Mouse (Mus musculus) forebrain, embryonic 16.5 days (tissue): ENCODE results near the gene Sox30. TPM values are rescaled to one million over a fixed set of nuclear protein-coding genes. Genes with fewer than 3 reads are reported as not detected.

Source experiments
- ATAC-seq: fragments of 200-750 bp; cut with Nextera tagmentation; 2 replicates; pipeline ENCODE4 v1.8.0; 2017; ENCODE audit warnings: mild to moderate bottlenecking, moderate library complexity
- H3K27ac ChIP-seq: fragments of 300-500 bp; sonication (generic); 2 replicates; pipeline ENCODE4 v1.5.1; 2014; ENCODE audit warnings: low read length, control low read depth
- H3K27me3 ChIP-seq: fragments of 300-500 bp; sonication (generic); replicated peaks from 2 replicates; pipeline ENCODE4 v1.6.1; 2014; ENCODE audit warnings: low read length; ENCODE audit not compliant: control insufficient read depth, insufficient read depth
- H3K36me3 ChIP-seq: fragments of 300-500 bp; sonication (generic); 2 replicates; pipeline ENCODE4 v1.6.1; 2014; ENCODE audit not compliant: control insufficient read depth, insufficient read depth
- H3K4me1 ChIP-seq: fragments of 300-500 bp; sonication (generic); replicated peaks from 2 replicates; pipeline ENCODE4 v1.6.1; 2014; ENCODE audit warnings: low read length; ENCODE audit not compliant: control insufficient read depth, insufficient read depth
- H3K4me2 ChIP-seq: fragments of 300-500 bp; sonication (generic); 2 replicates; pipeline ENCODE4 v1.6.1; 2014; ENCODE audit warnings: mild to moderate bottlenecking, low read length, control low read depth
- H3K4me3 ChIP-seq: fragments of 300-500 bp; sonication (generic); replicated peaks from 2 replicates; pipeline ENCODE4 v1.5.1; 2014; ENCODE audit warnings: mild to moderate bottlenecking, low read length, control low read depth
- H3K9ac ChIP-seq: fragments of 300-500 bp; sonication (generic); replicated peaks from 2 replicates; pipeline ENCODE4 v1.6.1; 2014; ENCODE audit warnings: low read depth, low read length, control low read depth
- H3K9me3 ChIP-seq: fragments of 300-500 bp; sonication (generic); 2 replicates; pipeline ENCODE4 v1.6.1; 2016; ENCODE audit warnings: low read length; ENCODE audit not compliant: control insufficient read depth
- WGBS: fragments of 180-500 bp; shearing (Covaris S2); extraction: QIAGEN DNeasy Blood & Tissue Kit; methylation state at CpG from one replicate; pipeline ENCODE4 v1.1.7; 2014; 5-methylcytosine and 5-hydroxymethylcytosine counted together
- polyA plus RNA-seq: library from polyadenylated mRNA; unstranded; fragments of >200 nt; fragmentation: Nextera tagmentation; extraction: Ambion mirVana; gene quantifications from 2 replicates; pipeline ENCODE4 v1.2.1, GENCODE M21; 2015

The Sox30 gene
- polyA plus RNA-seq, 1 experiment from 2014 or later, result not detected

DNA sequence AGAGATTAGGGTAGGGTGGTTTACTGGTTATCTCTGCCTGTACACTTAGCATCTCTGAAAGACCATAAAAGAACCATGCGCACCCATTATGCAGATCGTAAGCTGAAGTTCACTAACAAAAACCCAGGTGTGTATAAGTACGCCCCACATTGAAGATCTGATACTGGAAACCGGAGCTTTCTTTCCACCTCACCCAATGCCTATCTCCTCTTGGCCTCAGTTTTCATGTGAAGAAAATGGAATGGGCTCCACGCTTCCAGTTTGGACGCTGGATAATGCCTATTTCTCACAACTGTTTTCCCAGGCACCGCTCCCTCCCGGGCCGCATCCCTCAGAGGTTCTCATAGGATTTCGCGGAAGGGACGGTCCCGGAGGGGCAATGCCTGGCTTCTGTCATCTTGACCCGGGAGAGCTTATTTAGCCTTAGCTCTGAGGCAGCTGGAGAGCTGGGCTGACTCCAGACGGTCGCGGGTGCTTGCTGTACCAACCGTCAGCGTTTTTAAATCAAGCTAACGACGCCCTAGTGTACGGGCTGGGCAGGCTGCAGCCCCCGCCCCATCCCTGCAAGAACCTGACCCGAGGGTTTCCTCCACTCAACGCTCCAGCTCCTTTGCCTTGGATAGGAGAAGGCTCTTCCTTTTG lies 76.8 kb downstream of the Sox30 start:
- ATAC-seq, result peak; percentile 21
- Histone ChIP-seq H3K36me3 (no peaks in the 10 kb centered on the region; the same call in 1 of the 2 replicates), H3K4me3 (peak overlapping the region; percentile 73), H3K9ac (peak overlapping the region; percentile 98), H3K27me3 (no peaks in the 10 kb centered on the region), H3K9me3 (no peaks in the 10 kb centered on the region), H3K4me1 (peaks cover 18% of the 10 kb centered on the region), H3K27ac (peak overlapping the region; percentile 81), H3K4me2 (peak overlapping the region; percentile 64)
- WGBS, result 5% methylated on average over 25 of the region's 25 CpGs

DNA sequence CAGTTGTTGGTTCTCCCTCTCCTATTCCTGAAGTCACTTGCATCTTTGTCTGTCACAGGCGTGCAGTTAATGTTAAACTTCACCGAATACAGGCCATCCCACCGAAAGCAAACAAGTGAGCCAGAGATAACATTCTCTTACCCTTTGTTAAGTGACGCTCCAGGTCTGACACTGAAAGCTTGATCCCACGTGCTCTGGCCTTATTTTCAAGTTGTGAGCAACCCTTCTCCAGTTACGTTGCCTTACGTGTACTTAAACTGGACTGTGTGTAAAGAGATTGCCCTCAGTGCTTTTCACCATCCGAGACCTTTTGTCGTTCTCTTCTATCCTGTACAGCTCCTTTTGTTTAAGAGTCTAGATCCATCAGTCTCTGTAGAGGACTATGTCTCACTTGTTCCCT lies 77.9 kb downstream of the Sox30 start:
- ATAC-seq, result no peak
- Histone ChIP-seq H3K9ac (no peak overlapping the region), H3K9me3 (no peaks in the 10 kb centered on the region), H3K36me3 (no peaks in the 10 kb centered on the region; the same call in 1 of the 2 replicates), H3K27me3 (no peaks in the 10 kb centered on the region), H3K4me3 (no peak overlapping the region), H3K4me1 (peaks cover 18% of the 10 kb centered on the region), H3K4me2 (peak overlapping the region; percentile 64), H3K27ac (no peak overlapping the region)
- 66% methylated on average over 9 of the region's 9 CpGs for WGBS

DNA sequence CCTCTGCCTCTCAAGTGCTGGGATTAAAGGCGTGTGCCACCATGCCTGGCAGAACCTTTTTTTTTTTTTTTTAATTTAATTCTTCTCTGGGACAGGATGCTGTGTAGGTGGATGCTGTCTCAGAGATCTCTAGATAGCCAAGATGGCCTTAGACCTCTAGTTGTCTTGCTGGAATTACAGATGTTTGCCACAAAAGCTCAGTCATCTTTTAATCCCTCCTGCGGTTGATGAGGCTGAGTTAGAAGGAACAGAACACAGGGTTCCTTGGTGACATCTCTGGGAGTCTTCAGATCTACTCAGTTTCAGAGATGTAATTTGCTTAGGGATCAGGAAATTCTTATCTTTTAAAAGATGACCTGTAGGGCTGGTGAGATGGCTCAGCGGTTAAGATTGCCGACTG lies 78.8 kb downstream of the Sox30 start:
- Histone ChIP-seq H3K27ac (no peak overlapping the region), H3K9me3 (no peaks in the 10 kb centered on the region), H3K9ac (no peak overlapping the region), H3K27me3 (no peaks in the 10 kb centered on the region), H3K4me1 (peaks cover 18% of the 10 kb centered on the region), H3K4me2 (no peak overlapping the region), H3K4me3 (no peak overlapping the region), H3K36me3 (no peaks in the 10 kb centered on the region; the same call in 1 of the 2 replicates)
- 95% methylated on average over 4 of the region's 4 CpGs for WGBS
- ATAC-seq, result no peak

DNA sequence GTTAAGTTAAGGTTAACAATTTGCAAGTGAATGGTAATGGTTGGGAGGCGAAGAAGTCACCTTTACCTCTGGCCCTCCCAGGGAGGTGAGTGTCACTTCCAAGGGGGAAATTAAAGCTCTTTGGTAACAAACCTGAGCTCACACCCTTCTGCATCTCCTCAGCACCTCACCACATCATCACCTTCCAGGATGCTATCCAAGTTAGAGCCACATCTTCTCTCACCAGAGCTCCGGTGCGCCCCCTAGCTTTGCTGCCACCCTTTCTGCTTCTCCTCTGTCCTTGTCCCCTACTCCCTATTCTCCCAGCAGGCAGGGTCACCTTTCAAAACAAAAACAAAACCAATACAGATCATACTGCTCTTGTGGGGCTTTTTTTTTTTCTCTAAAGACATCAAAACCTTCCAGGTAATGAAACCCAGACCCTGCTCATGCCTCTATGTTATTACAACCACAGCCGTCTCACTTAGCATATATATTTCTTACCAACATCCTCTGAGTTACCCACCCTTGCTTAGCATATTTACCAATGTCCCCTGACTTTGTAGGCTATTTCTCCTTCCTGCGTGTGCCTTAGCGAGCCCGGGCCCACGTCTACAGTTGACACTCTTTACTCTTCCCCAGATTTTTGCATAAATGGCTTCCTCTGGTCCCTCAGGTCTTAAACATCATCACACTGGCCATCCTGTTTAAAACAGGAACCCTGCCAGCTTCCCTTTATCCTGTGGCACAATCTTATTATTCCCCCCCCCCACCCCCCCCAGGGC lies 80.0 kb downstream of the Sox30 start:
- WGBS, result 84% methylated on average over 8 of the region's 8 CpGs
- no peaks in the 10 kb centered on the region for H3K27me3 ChIP-seq
- H3K36me3 ChIP-seq, result no peaks in the 10 kb centered on the region; the same call in 1 of the 2 replicates
- H3K9ac ChIP-seq, result no peak overlapping the region
- H3K4me3 ChIP-seq, result no peak overlapping the region
- H3K4me1 ChIP-seq, result peaks cover 22% of the 10 kb centered on the region
- H3K27ac ChIP-seq, result no peak overlapping the region
- no peak overlapping the region for H3K4me2 ChIP-seq
- H3K9me3 ChIP-seq, result no peaks in the 10 kb centered on the region
- ATAC-seq, result no peak

DNA sequence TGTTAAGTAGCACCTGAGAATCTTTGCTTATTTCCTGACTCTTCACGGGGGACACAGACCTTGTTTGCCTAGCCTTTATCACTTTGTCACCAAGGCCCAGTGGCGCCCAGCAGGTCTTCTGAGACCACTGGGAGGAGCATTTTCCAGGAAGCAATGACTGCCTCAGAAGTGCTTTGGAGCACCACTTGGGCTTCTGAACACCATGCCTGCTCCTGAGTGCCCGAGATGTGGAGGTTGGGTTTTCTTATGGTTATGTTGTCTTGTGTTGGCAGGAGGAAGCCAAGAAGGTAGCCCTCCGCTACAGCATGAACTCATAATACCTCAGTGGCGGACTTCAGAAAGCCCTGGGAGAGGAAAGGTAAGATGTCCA lies 80.5 kb downstream of the Sox30 start:
- H3K4me3 ChIP-seq, result no peak overlapping the region
- 82% methylated on average over 5 of the region's 5 CpGs for WGBS
- H3K4me2 ChIP-seq, result no peak overlapping the region
- no peak for ATAC-seq
- peaks cover 24% of the 10 kb centered on the region for H3K4me1 ChIP-seq
- H3K27me3 ChIP-seq, result no peaks in the 10 kb centered on the region
- H3K27ac ChIP-seq, result no peak overlapping the region
- no peak overlapping the region for H3K9ac ChIP-seq
- no peaks in the 10 kb centered on the region for H3K9me3 ChIP-seq
- H3K36me3 ChIP-seq, result no peaks in the 10 kb centered on the region; the same call in 1 of the 2 replicates

DNA sequence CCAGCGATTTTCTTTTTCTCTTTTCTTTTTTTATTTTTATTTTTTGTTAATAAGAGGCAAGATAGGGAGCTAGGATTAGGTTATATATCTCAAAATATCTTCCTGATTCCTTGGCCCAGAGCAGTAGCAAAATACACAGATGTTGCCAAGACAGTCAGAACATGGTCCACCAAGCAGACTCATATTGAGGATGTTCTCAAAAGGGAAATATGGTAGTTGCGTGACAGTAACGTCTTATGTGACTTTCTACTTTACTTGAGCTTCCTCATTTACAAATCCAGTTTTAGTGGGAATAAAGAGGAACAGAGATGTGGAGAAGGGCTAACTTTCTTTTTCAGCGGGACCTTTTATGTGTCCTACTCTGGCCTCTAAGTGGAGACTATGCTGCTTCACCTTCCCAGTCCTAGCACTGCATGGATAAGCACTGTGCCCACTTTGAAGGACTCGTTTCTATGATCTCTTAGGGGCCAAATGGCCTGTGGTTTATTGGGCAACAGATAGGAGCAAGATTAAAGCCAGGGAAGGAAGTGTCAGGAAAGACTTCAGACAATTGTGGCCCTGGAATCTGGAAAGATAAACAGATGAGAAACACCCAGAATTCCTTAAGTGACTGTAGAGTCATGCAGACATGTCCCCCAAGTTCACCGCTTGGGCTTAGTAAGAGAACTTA lies 81.8 kb downstream of the Sox30 start:
- H3K27me3 ChIP-seq, result no peaks in the 10 kb centered on the region
- no peak overlapping the region for H3K9ac ChIP-seq
- no peak overlapping the region for H3K4me3 ChIP-seq
- no peak overlapping the region for H3K4me2 ChIP-seq
- H3K9me3 ChIP-seq, result no peaks in the 10 kb centered on the region
- ATAC-seq, result no peak
- no peak overlapping the region for H3K27ac ChIP-seq
- 79% methylated on average over 6 of the region's 6 CpGs for WGBS
- no peaks in the 10 kb centered on the region; the same call in 1 of the 2 replicates for H3K36me3 ChIP-seq
- H3K4me1 ChIP-seq, result peaks cover 24% of the 10 kb centered on the region

DNA sequence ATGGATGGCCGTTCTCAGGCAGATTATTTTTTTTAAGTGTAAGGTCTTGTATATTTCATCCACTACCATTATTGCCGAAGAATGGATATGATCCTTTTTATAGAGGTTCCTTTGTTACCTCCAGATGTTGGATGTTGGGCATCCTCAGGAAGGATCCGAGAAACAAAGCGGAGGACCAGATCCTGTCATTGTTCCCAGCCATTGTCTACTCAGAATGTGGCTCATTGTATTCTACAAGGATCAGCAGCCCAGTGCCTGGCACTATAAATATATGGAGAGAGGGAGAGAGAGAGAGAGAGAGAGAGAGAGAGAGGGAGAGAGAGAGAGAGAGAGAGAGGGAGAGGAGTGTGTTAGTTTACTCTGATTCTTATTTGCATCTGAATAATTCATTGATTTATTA lies 82.5 kb downstream of the Sox30 start:
- 61% methylated on average over 4 of the region's 4 CpGs for WGBS
- H3K36me3 ChIP-seq, result no peaks in the 10 kb centered on the region; the same call in 1 of the 2 replicates
- H3K4me3 ChIP-seq, result no peak overlapping the region
- ATAC-seq, result no peak
- no peaks in the 10 kb centered on the region for H3K27me3 ChIP-seq
- H3K4me1 ChIP-seq, result peaks cover 19% of the 10 kb centered on the region
- H3K9ac ChIP-seq, result no peak overlapping the region
- no peaks in the 10 kb centered on the region for H3K9me3 ChIP-seq
- H3K27ac ChIP-seq, result no peak overlapping the region
- H3K4me2 ChIP-seq, result no peak overlapping the region

DNA sequence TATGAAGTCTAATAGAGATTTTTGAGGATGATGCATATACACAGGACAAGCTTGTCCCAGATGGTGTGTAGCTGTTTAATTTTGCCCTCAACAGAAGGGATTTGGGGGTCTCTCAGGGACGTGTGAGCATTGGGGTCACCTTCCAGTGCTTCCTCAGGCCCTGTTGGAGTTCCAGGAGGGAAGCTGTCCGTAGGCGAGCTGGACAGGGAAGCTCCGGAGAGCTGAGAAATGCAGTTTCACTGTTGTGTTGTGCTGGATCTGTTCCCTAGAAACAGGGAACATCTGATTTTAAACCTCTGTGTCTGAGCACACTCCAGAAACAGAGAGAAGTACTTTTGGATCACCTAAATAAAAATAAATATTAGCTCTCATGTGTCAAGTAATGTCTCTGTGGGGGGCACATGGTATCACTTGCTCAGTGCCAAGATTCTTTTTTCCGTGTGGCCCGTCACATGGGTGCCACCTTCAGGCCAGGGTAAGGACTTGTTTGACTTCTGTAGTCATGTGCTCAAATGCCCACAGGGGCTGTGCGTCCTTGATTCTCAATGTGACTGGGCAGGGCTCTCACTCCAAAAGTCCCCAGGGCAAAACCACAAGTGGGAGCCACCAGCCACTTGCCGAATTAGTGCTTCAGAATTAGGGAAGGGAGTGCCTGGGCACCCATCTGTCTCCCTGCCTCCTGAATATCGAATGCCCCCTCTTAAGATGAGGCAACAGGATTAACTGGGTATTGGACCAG lies 83.1 kb downstream of the Sox30 start:
- H3K27ac ChIP-seq, result no peak overlapping the region
- H3K4me3 ChIP-seq, result no peak overlapping the region
- H3K36me3 ChIP-seq, result no peaks in the 10 kb centered on the region; the same call in 1 of the 2 replicates
- no peak overlapping the region for H3K4me2 ChIP-seq
- no peaks in the 10 kb centered on the region for H3K9me3 ChIP-seq
- WGBS, result 66% methylated on average over 9 of the region's 9 CpGs
- no peak for ATAC-seq
- no peaks in the 10 kb centered on the region for H3K27me3 ChIP-seq
- no peak overlapping the region for H3K9ac ChIP-seq
- peaks cover 15% of the 10 kb centered on the region for H3K4me1 ChIP-seq

DNA sequence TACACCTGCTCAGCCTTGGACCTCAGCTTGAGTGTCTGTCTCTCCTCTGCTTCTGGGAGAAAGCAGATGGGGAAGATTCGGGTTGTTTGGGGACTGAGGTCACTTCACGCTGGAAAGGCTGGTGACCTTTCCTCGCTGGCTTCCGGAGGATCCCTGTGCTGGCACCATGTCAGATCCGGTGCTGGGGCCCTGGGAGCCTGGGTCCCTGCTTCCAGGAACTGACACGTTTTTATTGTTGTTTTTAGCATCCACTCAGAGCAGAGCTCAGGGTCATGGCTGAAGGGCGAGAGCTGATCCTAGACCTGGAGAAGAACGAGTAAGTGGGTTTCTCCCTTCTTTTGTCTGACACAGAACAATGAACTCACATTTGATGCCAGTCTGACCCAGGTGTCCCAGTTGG lies 84.7 kb downstream of the Sox30 start:
- H3K27me3 ChIP-seq, result no peaks in the 10 kb centered on the region
- no peak for ATAC-seq
- H3K4me1 ChIP-seq, result peaks cover 18% of the 10 kb centered on the region
- WGBS, result 73% methylated on average over 8 of the region's 8 CpGs
- no peak overlapping the region for H3K4me2 ChIP-seq
- H3K9me3 ChIP-seq, result no peaks in the 10 kb centered on the region
- H3K36me3 ChIP-seq, result no peaks in the 10 kb centered on the region; the same call in 1 of the 2 replicates
- no peak overlapping the region for H3K4me3 ChIP-seq
- H3K27ac ChIP-seq, result peak overlapping the region; percentile 33; the same call in 1 of the 2 replicates
- no peak overlapping the region for H3K9ac ChIP-seq
